Mouse (Mus musculus) urinary bladder, postnatal 36 days (tissue): Measurements from ENCODE around the gene 9030612E09Rik.

Experiments used
- DNase-seq, 2 experiments: peaks; one replicate each; pipeline ENCODE4 v3.0.0; 2022; ENCODE audit warnings: low spot score in 2 of 2, mixed read lengths in 1 of 2

Gene 9030612E09Rik

DNA sequence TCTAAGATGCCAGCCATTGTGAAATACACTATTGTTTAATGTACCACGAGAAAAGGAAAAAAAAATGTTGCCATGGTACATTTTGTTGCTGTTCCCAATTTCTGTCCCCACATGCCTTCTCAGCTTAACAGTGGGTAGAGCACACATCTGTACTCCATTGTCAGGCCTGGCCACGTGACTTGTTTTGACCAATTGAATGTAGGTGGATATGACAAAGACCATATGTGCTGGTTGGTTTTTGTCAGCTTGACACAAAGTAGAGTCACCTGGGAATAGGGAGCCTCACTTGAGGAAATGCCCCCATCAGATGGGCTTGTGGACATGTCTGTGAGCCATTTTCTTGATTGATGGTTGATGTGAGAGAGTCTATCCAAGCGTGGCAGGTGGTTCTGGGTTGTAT lies 29.4 kb downstream of the 9030612E09Rik start:
- DNase-seq, result no peak

DNA sequence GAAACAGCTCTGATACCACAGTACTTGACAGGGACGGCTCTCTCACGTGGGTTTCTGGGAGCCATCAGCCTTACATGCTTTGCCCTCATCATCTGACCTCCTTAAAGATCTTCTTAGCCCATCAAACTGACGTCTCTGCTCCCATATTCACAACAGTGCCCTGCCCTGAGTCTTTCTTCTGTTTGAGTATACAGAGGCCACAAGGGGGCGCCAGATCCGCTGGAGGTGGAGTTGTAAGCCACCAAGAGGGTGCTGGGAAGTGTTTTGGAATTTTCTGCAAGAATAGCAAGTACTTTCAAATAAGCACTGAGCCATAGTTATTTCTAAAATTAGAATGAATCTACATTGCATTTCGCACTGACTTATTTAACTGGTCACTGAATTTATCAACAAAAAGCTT lies 37.4 kb downstream of the 9030612E09Rik start:
- no peak for DNase-seq

DNA sequence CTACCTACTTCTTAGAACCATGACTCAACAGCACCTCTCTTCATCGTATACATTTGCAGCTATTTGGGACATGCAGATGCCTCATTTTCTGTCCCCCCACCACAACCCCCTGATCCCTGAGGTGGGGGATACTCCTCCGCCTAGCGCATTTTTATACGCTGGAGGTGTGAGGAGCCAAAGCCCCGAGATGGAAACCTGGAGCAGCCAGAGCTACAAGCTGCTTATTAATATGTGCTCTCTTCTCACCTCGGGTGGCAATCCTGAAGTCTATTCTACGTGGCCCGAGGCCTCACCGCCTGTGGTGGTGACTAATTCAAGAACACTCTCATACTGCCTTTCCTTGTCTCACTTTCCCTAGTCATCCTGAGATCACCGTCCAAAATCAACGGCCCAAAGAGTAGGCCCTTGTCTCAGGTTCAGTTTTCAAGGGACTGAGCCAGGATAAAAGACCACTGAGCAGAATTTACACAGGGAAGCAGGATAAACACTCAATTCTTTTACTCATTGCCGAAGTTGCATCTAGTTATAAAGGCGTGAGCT lies 42.9 kb downstream of the 9030612E09Rik start:
- DNase-seq, result no peak

- no peak for DNase-seq
Measured at GRCm38 (mm10) chr10:43220479-43220878, 46.0 kb downstream of the 9030612E09Rik start.

DNA sequence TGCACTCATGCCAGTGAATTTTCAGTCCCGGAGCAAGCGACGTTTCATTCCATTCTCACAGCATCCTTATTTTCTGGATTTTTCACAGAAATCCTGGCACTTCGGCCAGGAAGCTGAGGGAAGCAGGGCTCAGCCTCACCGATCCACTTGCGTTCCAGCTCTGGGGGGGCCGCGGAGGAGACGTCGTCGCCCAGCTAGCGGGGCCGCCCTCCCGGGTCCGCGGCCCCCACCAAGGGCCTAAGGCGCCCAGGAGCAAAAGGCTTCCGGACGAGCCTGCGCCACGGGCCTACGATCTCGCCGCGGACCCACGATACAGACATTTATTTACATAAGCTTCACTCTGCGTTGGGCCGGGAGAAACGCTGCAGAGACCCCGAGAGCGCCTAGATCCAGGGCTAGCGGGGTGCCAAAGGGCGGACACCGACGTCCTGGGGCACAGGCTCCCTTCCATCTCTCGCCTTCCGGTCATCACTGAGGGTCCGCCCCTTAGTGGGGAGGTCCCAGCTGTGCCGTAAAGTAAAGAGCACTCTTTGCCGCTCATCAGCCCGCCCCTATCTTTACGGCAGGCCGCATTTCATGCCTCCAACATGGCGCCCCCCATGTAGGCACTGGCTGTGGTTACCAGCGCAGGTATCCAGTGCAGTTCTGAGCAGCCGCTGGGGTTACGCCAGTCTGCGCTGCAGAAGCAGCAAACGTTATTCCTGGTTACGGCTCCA lies 46.6 kb downstream of the 9030612E09Rik start, which contains the start of gene Pdss2:
TSS of gene Pdss2 (plus strand) at position 577 of the 716 bp plus-strand sequence.
- DNase-seq, result peak; percentile 92 to 95

DNA sequence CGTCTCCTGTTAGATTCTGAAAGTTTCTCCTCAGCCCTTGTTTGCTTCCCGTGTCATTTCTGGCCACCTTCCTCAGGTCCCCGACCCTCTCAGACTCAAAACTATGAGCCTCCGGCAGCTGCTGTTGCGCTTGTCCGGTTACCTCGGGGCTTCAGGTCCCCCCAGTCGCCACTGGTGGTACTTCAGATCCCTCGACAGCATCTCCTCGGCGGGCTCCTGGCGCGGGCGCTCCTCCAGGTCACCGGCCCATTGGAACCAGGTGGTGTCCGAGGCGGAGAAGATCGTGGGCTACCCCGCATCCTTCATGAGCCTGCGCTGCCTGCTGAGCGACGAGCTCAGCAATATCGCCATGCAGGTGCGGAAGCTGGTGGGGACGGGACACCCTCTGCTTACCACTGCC lies 47.2 kb downstream of the 9030612E09Rik start:
- peak in 1 of 2 experiments; percentile 13 for DNase-seq

GRCm38 (mm10) chr10:43223391-43223790 lies 48.9 kb downstream of the 9030612E09Rik start:
- no peak for DNase-seq
